Mouse (Mus musculus) midbrain, postnatal 0 days (tissue): ENCODE measurements around the gene C2cd4a. TPM values are rescaled to one million over a fixed set of nuclear protein-coding genes. Genes with fewer than 3 reads are reported as not detected.

Source experiments
- ATAC-seq: fragments of 200-750 bp; cut with Nextera tagmentation; 2 replicates; pipeline ENCODE4 v1.8.0; 2017; ENCODE audit warnings: moderate number of reproducible peaks, mild to moderate bottlenecking, moderate TSS enrichment, moderate library complexity; ENCODE audit not compliant: low FRiP score
- DNase-seq: peaks from one replicate; pipeline ENCODE4 v3.0.0-alpha.2; 2015; ENCODE audit warnings: low spot score
- H3K27ac ChIP-seq: fragments of 300-500 bp; sonication (generic); 2 replicates; pipeline ENCODE4 v1.5.1; 2014; ENCODE audit warnings: low read depth, mild to moderate bottlenecking, low read length, mixed read lengths
- H3K27me3 ChIP-seq: fragments of 300-500 bp; sonication (generic); 2 replicates; pipeline ENCODE4 v1.6.1; 2014; ENCODE audit warnings: low read length, control low read depth, mixed read lengths; ENCODE audit not compliant: insufficient read depth
- H3K36me3 ChIP-seq: fragments of 300-500 bp; sonication (generic); 2 replicates; pipeline ENCODE4 v1.6.1; 2014; ENCODE audit warnings: low read length, control low read depth, mixed read lengths; ENCODE audit not compliant: insufficient read depth
- H3K4me1 ChIP-seq: fragments of 300-500 bp; sonication (generic); 2 replicates; pipeline ENCODE4 v1.6.1; 2014; ENCODE audit warnings: mild to moderate bottlenecking, control low read depth, antibody characterized with exemption, low read length, mixed read lengths; ENCODE audit not compliant: insufficient read depth
- H3K4me2 ChIP-seq: fragments of 300-500 bp; sonication (generic); 2 replicates; pipeline ENCODE4 v1.6.1; 2014; ENCODE audit warnings: low read depth, mild to moderate bottlenecking, low read length, mixed read lengths; ENCODE audit not compliant: poor library complexity, severe bottlenecking
- H3K4me3 ChIP-seq: fragments of 300-500 bp; sonication (generic); 2 replicates; pipeline ENCODE4 v1.5.1; 2014; ENCODE audit warnings: low read depth, mild to moderate bottlenecking, low read length, moderate library complexity
- H3K9ac ChIP-seq: fragments of 300-500 bp; sonication (generic); replicated peaks from 2 replicates; pipeline ENCODE4 v1.6.1; 2014; ENCODE audit warnings: mild to moderate bottlenecking, low read length, moderate library complexity, mixed read lengths; ENCODE audit not compliant: poor library complexity, severe bottlenecking
- H3K9me3 ChIP-seq: fragments of 300-500 bp; sonication (generic); 2 replicates; pipeline ENCODE4 v1.6.1; 2016; ENCODE audit warnings: low read length, control low read depth
- CTCF ChIP-seq: IDR thresholded peaks from 2 replicates; pipeline ENCODE4 v1.5.1; 2016; ENCODE audit warnings: antibody characterized with exemption, mild to moderate bottlenecking
- WGBS: fragments of 180-500 bp; shearing (Covaris S2); extraction: QIAGEN DNeasy Blood & Tissue Kit; methylation state at CpG from one replicate; pipeline ENCODE4 v1.1.7; 2014; 5-methylcytosine and 5-hydroxymethylcytosine counted together
- polyA plus RNA-seq: library from polyadenylated mRNA; unstranded; fragments of >200 nt; fragmentation: Nextera tagmentation; extraction: Ambion mirVana; gene quantifications from 2 replicates; pipeline ENCODE4 v1.2.1, GENCODE M21; 2015
- total RNA-seq: library from RNA; depleted of rRNA; stranded (reverse); fragments of >200 nt; gene quantifications from 2 replicates; pipeline ENCODE4 v1.2.3, GENCODE M21; 2014

C2cd4a gene
- total and polyA plus RNA-seq, 2 experiments from 2014 or later, result 0.68 to 0.71 TPM

DNA sequence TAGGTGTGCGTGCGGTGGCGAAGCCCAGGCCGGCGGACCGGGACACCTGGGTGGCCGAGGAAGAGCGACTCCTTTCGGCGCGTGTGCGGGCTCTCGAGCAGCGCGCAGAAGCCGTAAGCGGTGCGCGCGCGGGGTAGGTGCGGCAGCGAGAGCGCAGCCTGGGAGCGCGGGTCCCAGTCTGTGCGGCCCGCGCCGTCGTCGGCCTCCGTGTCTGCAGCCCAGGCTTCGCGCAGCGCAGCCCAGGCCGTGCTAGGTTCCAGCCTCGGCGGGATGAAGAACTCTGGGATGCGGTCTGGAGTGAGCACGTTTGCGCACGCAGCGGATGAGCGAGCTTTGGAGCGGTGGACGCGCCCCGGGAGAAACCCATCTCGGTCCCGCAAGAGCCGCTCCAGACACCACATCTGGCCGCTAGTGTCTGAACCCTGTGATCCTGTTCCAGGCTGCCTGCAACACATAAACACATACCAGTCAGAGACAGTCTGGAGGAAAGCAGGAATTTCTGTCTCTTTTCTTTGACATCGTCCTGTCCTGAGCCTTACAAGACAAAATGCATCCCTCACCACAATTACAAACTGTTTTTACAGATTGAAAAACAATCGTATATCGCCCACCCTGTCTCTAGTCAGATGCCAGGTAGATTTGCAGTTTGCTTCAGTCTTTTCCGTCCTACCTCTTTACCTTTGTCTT, 628 bp downstream of the C2cd4a start:
- H3K9me3 ChIP-seq, result no peaks in the 10 kb centered on the region
- no peaks in the 10 kb centered on the region for H3K36me3 ChIP-seq
- peak overlapping the region; percentile 29 for H3K9ac ChIP-seq
- 1% methylated on average over 54 of the region's 57 CpGs for WGBS
- peak; percentile 37 for DNase-seq
- H3K4me2 ChIP-seq, result peak overlapping the region; percentile 55
- H3K27ac ChIP-seq, result 0 out of 2 replicates have a peak overlapping the region, but pooled peaks have one; percentile 20
- peak overlapping the region; percentile 46 for H3K4me3 ChIP-seq
- no peak for TF ChIP-seq CTCF
- H3K27me3 ChIP-seq, result peaks cover 22% of the 10 kb centered on the region; the same call in 1 of the 2 replicates
- ATAC-seq, result peak; percentile 64
- H3K4me1 ChIP-seq, result no peaks in the 10 kb centered on the region

DNA sequence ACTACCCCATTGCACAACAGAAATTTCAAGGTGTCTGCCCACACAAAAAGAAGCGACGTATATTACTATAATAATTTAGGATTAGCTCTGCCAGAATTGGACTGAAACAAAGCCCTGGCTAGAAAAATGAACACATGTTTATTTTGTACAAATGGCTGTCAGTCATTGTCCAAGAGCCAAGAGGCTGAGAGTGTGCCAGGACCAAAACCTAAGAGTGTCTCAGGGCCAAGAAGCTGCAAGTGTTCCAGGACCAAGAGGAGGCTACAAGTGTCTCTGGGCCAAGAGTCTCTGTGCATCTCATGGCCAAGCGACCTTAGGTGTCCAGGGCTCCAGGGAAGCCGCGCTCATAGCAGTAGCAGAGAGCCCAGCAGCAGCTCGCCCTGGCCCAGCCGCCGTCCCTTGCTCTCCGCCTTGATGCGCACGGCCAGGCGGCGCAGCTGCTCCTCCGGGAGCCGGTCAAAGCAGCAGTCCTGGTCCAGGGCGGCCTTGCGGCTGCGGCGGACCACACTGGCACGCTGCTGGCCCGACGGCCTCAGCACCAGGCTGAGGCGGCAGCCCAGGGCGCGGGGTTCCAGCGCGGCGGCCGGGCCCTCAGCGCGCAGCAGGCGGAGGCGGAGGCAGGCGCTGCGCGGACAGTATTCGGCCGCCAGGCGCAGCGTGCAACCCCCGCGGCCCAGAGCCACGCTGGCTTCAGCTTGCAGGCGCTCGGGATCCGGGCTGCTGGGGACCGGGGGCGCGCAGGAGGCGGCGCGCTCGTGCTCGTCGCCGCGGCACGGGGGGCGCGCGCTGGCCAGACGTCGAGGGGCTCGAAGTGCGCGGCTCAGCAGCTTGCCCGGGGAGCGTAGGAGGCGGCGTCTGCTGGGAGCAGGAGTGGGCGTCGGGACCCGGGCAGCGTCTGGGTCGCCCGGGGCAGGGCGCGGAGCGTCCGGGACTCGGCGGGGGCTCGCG, 1.4 kb downstream of the C2cd4a start:
- WGBS, result 3% methylated on average over 49 of the region's 84 CpGs
- peak; percentile 49 for DNase-seq
- Histone ChIP-seq H3K4me3 (peak overlapping the region; percentile 46), H3K9ac (peak overlapping the region; percentile 29), H3K36me3 (no peaks in the 10 kb centered on the region), H3K4me2 (peak overlapping the region; percentile 55), H3K4me1 (no peaks in the 10 kb centered on the region), H3K9me3 (no peaks in the 10 kb centered on the region), H3K27me3 (peaks cover 22% of the 10 kb centered on the region; the same call in 1 of the 2 replicates), H3K27ac (no peak overlapping the region)
- no peak; the same call in 1 of the 2 replicates for TF ChIP-seq CTCF
- peak; percentile 84 for ATAC-seq

GRCm38 (mm10) chr9:67828182-67828581, 3.9 kb downstream of the C2cd4a start:
- Histone ChIP-seq H3K4me2 (no peak overlapping the region), H3K4me3 (no peak overlapping the region), H3K27me3 (peaks cover 18% of the 10 kb centered on the region; the same call in 1 of the 2 replicates), H3K36me3 (no peaks in the 10 kb centered on the region), H3K9me3 (no peaks in the 10 kb centered on the region), H3K27ac (no peak overlapping the region), H3K4me1 (no peaks in the 10 kb centered on the region), H3K9ac (no peak overlapping the region)
- TF ChIP-seq CTCF, result peak; percentile 89
- DNase-seq (peak; percentile 83), ATAC-seq (no peak)
- WGBS, result 9% methylated on average over 3 of the region's 3 CpGs

DNA sequence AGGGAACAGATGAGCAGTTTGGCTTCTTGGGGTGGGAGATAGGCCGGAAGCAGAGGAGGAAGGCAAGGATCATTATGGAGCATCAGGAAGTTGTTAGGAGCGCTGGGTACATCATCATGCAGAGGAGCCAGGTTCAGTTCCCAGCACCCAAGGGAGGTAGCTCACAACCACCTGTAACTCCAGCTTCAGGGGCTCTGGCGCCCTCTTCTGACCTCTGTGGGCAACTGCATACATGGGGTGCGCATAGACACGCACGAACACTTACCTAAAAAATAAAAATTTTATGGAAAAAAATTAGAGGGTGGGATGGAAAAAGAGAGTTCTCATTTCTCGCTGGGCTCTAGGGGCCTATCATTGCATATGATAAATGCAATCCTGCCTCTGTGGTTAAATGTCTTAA, 6.6 kb downstream of the C2cd4a start:
- ATAC-seq (no peak), DNase-seq (no peak)
- WGBS, result 85% methylated on average over 7 of the region's 7 CpGs
- TF ChIP-seq CTCF, result no peak
- H3K9ac ChIP-seq, result no peak overlapping the region
- no peaks in the 10 kb centered on the region for H3K4me1 ChIP-seq
- H3K36me3 ChIP-seq, result no peaks in the 10 kb centered on the region
- no peak overlapping the region for H3K4me3 ChIP-seq
- H3K27me3 ChIP-seq, result peaks cover 14% of the 10 kb centered on the region; the same call in 1 of the 2 replicates
- H3K9me3 ChIP-seq, result no peaks in the 10 kb centered on the region
- H3K4me2 ChIP-seq, result no peak overlapping the region
- H3K27ac ChIP-seq, result no peak overlapping the region

- 85% methylated on average over 5 of the region's 5 CpGs for WGBS
- no peak for TF ChIP-seq CTCF
- Histone ChIP-seq H3K4me1 (no peaks in the 10 kb centered on the region), H3K36me3 (no peaks in the 10 kb centered on the region), H3K27me3 (no peaks in the 10 kb centered on the region), H3K9me3 (no peaks in the 10 kb centered on the region), H3K27ac (no peak overlapping the region), H3K4me3 (no peak overlapping the region), H3K9ac (no peak overlapping the region), H3K4me2 (no peak overlapping the region)
- ATAC-seq, result no peak
- DNase-seq, result no peak
These were observed 9.0 kb downstream of the C2cd4a start for GRCm38 (mm10) chr9:67823131-67823530.

- ATAC-seq (no peak), DNase-seq (no peak)
- WGBS, result 86% methylated on average over 4 of the region's 4 CpGs
- H3K27ac ChIP-seq, result no peak overlapping the region
- H3K4me3 ChIP-seq, result no peak overlapping the region
- H3K4me1 ChIP-seq, result no peaks in the 10 kb centered on the region
- TF ChIP-seq CTCF, result no peak
- H3K36me3 ChIP-seq, result no peaks in the 10 kb centered on the region
- no peak overlapping the region for H3K9ac ChIP-seq
- H3K4me2 ChIP-seq, result no peak overlapping the region
- no peaks in the 10 kb centered on the region for H3K27me3 ChIP-seq
- H3K9me3 ChIP-seq, result no peaks in the 10 kb centered on the region
These were observed 13.5 kb downstream of the C2cd4a start for GRCm38 (mm10) chr9:67818668-67818950.
